Mouse (Mus musculus) lung, postnatal 10 days (tissue): ENCODE data around the gene Slc2a6.
A peak's percentile ranks its signal among the peaks of the same experiment; 100 is the strongest.

Source experiments
- DNase-seq: peaks from one replicate; pipeline ENCODE4 v3.0.0; 2021

Slc2a6 gene

GRCm38 (mm10) chr2:27032361-27032760, 4.6 kb upstream of the Slc2a6 start:
- DNase-seq: no peak

GRCm38 (mm10) chr2:27028437-27029015, 728 bp upstream of the Slc2a6 start:
- no peak for DNase-seq

GRCm38 (mm10) chr2:27026857-27027617, 761 bp downstream of the Slc2a6 start:
- DNase-seq: no peak

- no peak for DNase-seq
These were observed 1.5 kb downstream of the Slc2a6 start for GRCm38 (mm10) chr2:27026332-27026731.

- DNase-seq: no peak
These were observed 2.3 kb downstream of the Slc2a6 start for GRCm38 (mm10) chr2:27025545-27025944.

- no peak for DNase-seq
These were observed 3.7 kb downstream of the Slc2a6 start for GRCm38 (mm10) chr2:27024136-27024535.

- no peak for DNase-seq
These were observed 5.2 kb downstream of the Slc2a6 start for GRCm38 (mm10) chr2:27022612-27023011.

GRCm38 (mm10) chr2:27021103-27021502, 6.7 kb downstream of the Slc2a6 start:
- DNase-seq: no peak

GRCm38 (mm10) chr2:27019530-27019929, 8.3 kb downstream of the Slc2a6 start:
- no peak for DNase-seq

- DNase-seq: peak; percentile 84
These were observed 10.0 kb downstream of the Slc2a6 start for GRCm38 (mm10) chr2:27017802-27018201.

GRCm38 (mm10) chr2:27009714-27010244, 18.0 kb downstream of the Slc2a6 start, which contains the start of gene Cacfd1:
Gene Cacfd1 (plus strand): TSS chr2:27009926.
- peak; percentile 92 for DNase-seq

- DNase-seq: no peak
These were observed 20.1 kb downstream of the Slc2a6 start for GRCm38 (mm10) chr2:27007701-27008100.

GRCm38 (mm10) chr2:27006255-27006654, 21.5 kb downstream of the Slc2a6 start:
- no peak for DNase-seq

- DNase-seq: no peak
These were observed 29.8 kb downstream of the Slc2a6 start for GRCm38 (mm10) chr2:26997993-26998392.

- no peak for DNase-seq
These were observed 30.3 kb downstream of the Slc2a6 start for GRCm38 (mm10) chr2:26997498-26997897.

- no peak for DNase-seq
These were observed 33.9 kb downstream of the Slc2a6 start for GRCm38 (mm10) chr2:26993936-26994335.

- no peak for DNase-seq
These were observed 43.2 kb downstream of the Slc2a6 start for GRCm38 (mm10) chr2:26984640-26985039.

GRCm38 (mm10) chr2:26984179-26984578, 43.6 kb downstream of the Slc2a6 start:
- DNase-seq: no peak

GRCm38 (mm10) chr2:26980361-26980760, 47.4 kb downstream of the Slc2a6 start:
- no peak for DNase-seq

GRCm38 (mm10) chr2:26973960-26974359, 53.8 kb downstream of the Slc2a6 start:
- DNase-seq: no peak

- DNase-seq: peak; percentile 27
These were observed 54.7 kb downstream of the Slc2a6 start, which contains the start of gene Adamts13 for GRCm38 (mm10) chr2:26973116-26973515. Gene Adamts13 (plus strand): TSS chr2:26973416.
